Mouse (Mus musculus) embryonic facial prominence, embryonic 11.5 days (tissue): Measurements from ENCODE around the gene Sirt2. TPM values are rescaled to one million over a fixed set of nuclear protein-coding genes. Genes with fewer than 3 reads are reported as not detected.
A peak's percentile ranks its signal among the peaks of the same experiment; 100 is the strongest.

Experiments
- ATAC-seq: fragments of 200-750 bp; cut with Nextera tagmentation; replicated peaks from 2 replicates; pipeline ENCODE4 v1.8.0; 2017; ENCODE audit warnings: low read depth; ENCODE audit not compliant: insufficient number of reproducible peaks, low FRiP score, low TSS enrichment
- DNase-seq: peaks from one replicate; pipeline ENCODE4 v3.0.0-alpha.2; 2015; ENCODE audit warnings: low spot score
- H3K27ac ChIP-seq: fragments of 300-500 bp; sonication (generic); replicated peaks from 2 replicates; pipeline ENCODE4 v1.5.1; 2014; ENCODE audit warnings: mild to moderate bottlenecking, low read depth, low read length, control low read depth
- H3K27me3 ChIP-seq: fragments of 300-500 bp; sonication (generic); 2 replicates; pipeline ENCODE4 v1.6.1; 2014; ENCODE audit warnings: mild to moderate bottlenecking, low read length, moderate library complexity, mixed read lengths; ENCODE audit not compliant: control insufficient read depth, insufficient read depth
- H3K36me3 ChIP-seq: fragments of 300-500 bp; sonication (generic); replicated peaks from 2 replicates; pipeline ENCODE4 v1.6.1; 2014; ENCODE audit warnings: low read depth, mild to moderate bottlenecking, low read length, moderate library complexity, mixed read lengths; ENCODE audit not compliant: control insufficient read depth, insufficient read depth
- H3K4me1 ChIP-seq: fragments of 300-500 bp; sonication (generic); 2 replicates; pipeline ENCODE4 v1.6.1; 2014; ENCODE audit warnings: low read length, mixed read lengths; ENCODE audit not compliant: control insufficient read depth, insufficient read depth
- H3K4me2 ChIP-seq: fragments of 300-500 bp; sonication (generic); 2 replicates; pipeline ENCODE4 v1.6.1; 2014; ENCODE audit warnings: low read depth, mild to moderate bottlenecking, control low read depth, low read length, moderate library complexity
- H3K4me3 ChIP-seq: fragments of 300-500 bp; sonication (generic); 2 replicates; pipeline ENCODE4 v1.5.1; 2014; ENCODE audit warnings: low read depth, low read length, control low read depth
- H3K9ac ChIP-seq: fragments of 300-500 bp; sonication (generic); replicated peaks from 2 replicates; pipeline ENCODE4 v1.6.1; 2014; ENCODE audit warnings: mild to moderate bottlenecking, control low read depth, low read length
- H3K9me3 ChIP-seq: fragments of 300-500 bp; sonication (generic); replicated peaks from 2 replicates; pipeline ENCODE4 v1.6.1; 2016; ENCODE audit warnings: mild to moderate bottlenecking, low read length, inconsistent platforms, mixed read lengths; ENCODE audit not compliant: control insufficient read depth
- WGBS: fragments of 180-500 bp; shearing (Covaris S2); extraction: QIAGEN DNeasy Blood & Tissue Kit; methylation state at CpG from one replicate; pipeline ENCODE4 v1.1.7; 2014; 5-methylcytosine and 5-hydroxymethylcytosine counted together
- polyA plus RNA-seq: library from polyadenylated mRNA; unstranded; fragments of >200 nt; fragmentation: Nextera tagmentation; extraction: Ambion mirVana; gene quantifications from 2 replicates; pipeline ENCODE4 v1.2.1, GENCODE M21; 2014

Sirt2 gene
- polyA plus RNA-seq, 1 experiment from 2014 or later, result 65.6 TPM

GRCm38 (mm10) chr7:28820358-28821260 is 54.1 kb downstream of the Sirt2 start:
- DNase-seq (no peak), ATAC-seq (peak; percentile 17; the same call in 1 of the 2 replicates)
- H3K4me1 ChIP-seq, result no peaks in the 10 kb centered on the region; the same call in 1 of the 2 replicates
- H3K9me3 ChIP-seq, result no peaks in the 10 kb centered on the region
- no peaks in the 10 kb centered on the region for H3K27me3 ChIP-seq
- H3K27ac ChIP-seq, result no peak overlapping the region; the same call in 1 of the 2 replicates
- WGBS, result 61% methylated on average over 12 of the region's 12 CpGs
- no peak overlapping the region for H3K9ac ChIP-seq
- H3K4me3 ChIP-seq, result no peak overlapping the region
- peaks cover 45% of the 10 kb centered on the region for H3K36me3 ChIP-seq
- no peak overlapping the region for H3K4me2 ChIP-seq

- H3K36me3 ChIP-seq, result peaks cover 39% of the 10 kb centered on the region
Observed at GRCm38 (mm10) chr7:28821261-28821831, 54.8 kb downstream of the Sirt2 start.

GRCm38 (mm10) chr7:28822556-28822955 is 56.0 kb downstream of the Sirt2 start:
- peaks cover 29% of the 10 kb centered on the region for H3K36me3 ChIP-seq
- no peak overlapping the region for H3K9ac ChIP-seq
- H3K9me3 ChIP-seq, result no peaks in the 10 kb centered on the region
- no peak overlapping the region for H3K4me3 ChIP-seq
- no peak overlapping the region for H3K4me2 ChIP-seq
- ATAC-seq (no peak), DNase-seq (no peak)
- H3K4me1 ChIP-seq, result no peaks in the 10 kb centered on the region
- H3K27me3 ChIP-seq, result no peaks in the 10 kb centered on the region
- WGBS, result 66% methylated on average over 1 of the region's 1 CpGs
- H3K27ac ChIP-seq, result no peak overlapping the region

More at GRCm38 (mm10) chr7:28821261-28821831, 54.8 kb downstream of the Sirt2 start:
- no peak for DNase-seq
- Histone ChIP-seq H3K27me3 (no peaks in the 10 kb centered on the region), H3K27ac (no peak overlapping the region), H3K4me1 (no peaks in the 10 kb centered on the region; the same call in 1 of the 2 replicates), H3K9me3 (no peaks in the 10 kb centered on the region), H3K9ac (no peak overlapping the region), H3K4me2 (no peak overlapping the region), H3K4me3 (no peak overlapping the region)
- peak; percentile 20; the same call in 1 of the 2 replicates for ATAC-seq
- 78% methylated on average over 10 of the region's 10 CpGs for WGBS

GRCm38 (mm10) chr7:28822993-28823903 is 56.7 kb downstream of the Sirt2 start:
- ATAC-seq (no peak), DNase-seq (no peak)
- peaks cover 25% of the 10 kb centered on the region for H3K36me3 ChIP-seq

GRCm38 (mm10) chr7:28823932-28824331 is 57.4 kb downstream of the Sirt2 start:
- H3K4me1 ChIP-seq, result no peaks in the 10 kb centered on the region
- H3K9me3 ChIP-seq, result no peaks in the 10 kb centered on the region
- ATAC-seq, result no peak
- H3K27ac ChIP-seq, result no peak overlapping the region
- H3K9ac ChIP-seq, result no peak overlapping the region
- H3K4me2 ChIP-seq, result no peak overlapping the region
- no peak for DNase-seq
- WGBS, result 60% methylated on average over 2 of the region's 2 CpGs
- no peak overlapping the region for H3K4me3 ChIP-seq
- no peaks in the 10 kb centered on the region for H3K27me3 ChIP-seq
- peaks cover 21% of the 10 kb centered on the region for H3K36me3 ChIP-seq

More at GRCm38 (mm10) chr7:28822993-28823903, 56.7 kb downstream of the Sirt2 start:
- WGBS, result 56% methylated on average over 10 of the region's 10 CpGs
- Histone ChIP-seq H3K9ac (no peak overlapping the region), H3K27me3 (no peaks in the 10 kb centered on the region), H3K27ac (no peak overlapping the region), H3K9me3 (no peaks in the 10 kb centered on the region), H3K4me2 (no peak overlapping the region), H3K4me1 (no peaks in the 10 kb centered on the region), H3K4me3 (no peak overlapping the region)

GRCm38 (mm10) chr7:28824941-28825685 is 58.6 kb downstream of the Sirt2 start, which contains the start of gene Ech1:
Ech1 (plus strand) TSS chr7:28825217.
- peak; percentile 96 for DNase-seq
- peaks cover 17% of the 10 kb centered on the region for H3K36me3 ChIP-seq
- peak within 1 kb of the TSS; percentile 40 for H3K4me2 ChIP-seq
- H3K27me3 ChIP-seq, result no peaks in the 10 kb centered on the region
- H3K27ac ChIP-seq, result peak within 1 kb of the TSS; percentile 52
- WGBS, result 2% methylated on average over 33 of the region's 33 CpGs
- H3K9me3 ChIP-seq, result no peaks in the 10 kb centered on the region
- H3K4me1 ChIP-seq, result no peaks in the 10 kb centered on the region
- peak; percentile 42; the same call in 1 of the 2 replicates for ATAC-seq
- H3K4me3 ChIP-seq, result peak within 1 kb of the TSS; percentile 33
- peak within 1 kb of the TSS; percentile 64 for H3K9ac ChIP-seq
